Mouse (Mus musculus): ENCODE measurements at regions not wholly inside any gene's neighbourhood (a gene's known extent, or its start where the extent isn't known, plus 50 kb on each side); places are given as distances from the start of the nearest gene placed in this dataset.

GRCm38 (mm10) chr3:78955364-78955763, 331.0 kb downstream of the Rapgef2 start:
- TF ChIP-seq CTCF (conservative IDR thresholded peaks at IDR 0.05; ENCODE audit: low read length) (no peak), NANOG (IDR thresholded peaks at IDR 0.05; ENCODE audit: borderline replicate concordance, low read length) (no peak), POU5F1 (IDR thresholded peaks at IDR 0.05; ENCODE audit: borderline replicate concordance, low read length) (no peak)
